Mouse (Mus musculus): Measurements from ENCODE around the gene Agrp.

Agrp gene

GRCm38 (mm10) chr8:105546384-105547350, 90.5 kb downstream of the Agrp start:
- H3K9me3 ChIP-seq (ENCODE audit: low read length) = no peaks in the 10 kb centered on the region
- H3K36me3 ChIP-seq (ENCODE audit: insufficient read depth, low read length) = peaks cover 17% of the 10 kb centered on the region
- no peaks in the 10 kb centered on the region for H3K27me3 ChIP-seq (ENCODE audit: insufficient read depth, low read length)
- no peak for TF ChIP-seq CTCF (conservative IDR thresholded peaks at IDR 0.05; ENCODE audit: low read length)
- TF ChIP-seq POU5F1 (IDR thresholded peaks at IDR 0.05; ENCODE audit: borderline replicate concordance, low read length) = no peak
- TF ChIP-seq NANOG (IDR thresholded peaks at IDR 0.05; ENCODE audit: borderline replicate concordance, low read length) = no peak
- H3K4me1 ChIP-seq (replicated peaks; ENCODE audit: low read depth, low read length) = no peaks in the 10 kb centered on the region; the same call in 1 of the 2 replicates
- H3K4me3 ChIP-seq (replicated peaks; ENCODE audit: low read length) = no peak overlapping the region

- no peaks in the 10 kb centered on the region for H3K9me3 ChIP-seq (ENCODE audit: low read length)
- H3K27me3 ChIP-seq (ENCODE audit: insufficient read depth, low read length) = no peaks in the 10 kb centered on the region
- no peak for TF ChIP-seq CTCF (conservative IDR thresholded peaks at IDR 0.05; ENCODE audit: low read length)
- TF ChIP-seq POU5F1 (IDR thresholded peaks at IDR 0.05; ENCODE audit: borderline replicate concordance, low read length) = no peak
- no peak for TF ChIP-seq NANOG (IDR thresholded peaks at IDR 0.05; ENCODE audit: borderline replicate concordance, low read length)
- H3K36me3 ChIP-seq (ENCODE audit: insufficient read depth, low read length) = peaks cover 16% of the 10 kb centered on the region
- H3K4me3 ChIP-seq (replicated peaks; ENCODE audit: low read length) = no peak overlapping the region
- no peaks in the 10 kb centered on the region; the same call in 1 of the 2 replicates for H3K4me1 ChIP-seq (replicated peaks; ENCODE audit: low read depth, low read length)
Measured at GRCm38 (mm10) chr8:105545249-105545648, 91.9 kb downstream of the Agrp start.

- Histone ChIP-seq H3K4me1 (replicated peaks; ENCODE audit: low read depth, low read length) (no peaks in the 10 kb centered on the region; the same call in 1 of the 2 replicates), H3K4me3 (replicated peaks; ENCODE audit: low read length) (no peak overlapping the region), H3K27me3 (ENCODE audit: insufficient read depth, low read length) (no peaks in the 10 kb centered on the region), H3K9me3 (ENCODE audit: low read length) (no peaks in the 10 kb centered on the region), H3K36me3 (ENCODE audit: insufficient read depth, low read length) (peaks cover 13% of the 10 kb centered on the region)
- TF ChIP-seq CTCF (conservative IDR thresholded peaks at IDR 0.05; ENCODE audit: low read length) (no peak), NANOG (IDR thresholded peaks at IDR 0.05; ENCODE audit: borderline replicate concordance, low read length) (no peak), POU5F1 (IDR thresholded peaks at IDR 0.05; ENCODE audit: borderline replicate concordance, low read length) (no peak)
Measured at GRCm38 (mm10) chr8:105544544-105545205, 92.5 kb downstream of the Agrp start.

- TF ChIP-seq NANOG (IDR thresholded peaks at IDR 0.05; ENCODE audit: borderline replicate concordance, low read length) = no peak
- no peak for TF ChIP-seq CTCF (conservative IDR thresholded peaks at IDR 0.05; ENCODE audit: low read length)
- no peak for TF ChIP-seq POU5F1 (IDR thresholded peaks at IDR 0.05; ENCODE audit: borderline replicate concordance, low read length)
- no peaks in the 10 kb centered on the region; the same call in 1 of the 2 replicates for H3K4me1 ChIP-seq (replicated peaks; ENCODE audit: low read depth, low read length)
- no peaks in the 10 kb centered on the region for H3K9me3 ChIP-seq (ENCODE audit: low read length)
- H3K27me3 ChIP-seq (ENCODE audit: insufficient read depth, low read length) = no peaks in the 10 kb centered on the region
- H3K4me3 ChIP-seq (replicated peaks; ENCODE audit: low read length) = no peak overlapping the region
- H3K36me3 ChIP-seq (ENCODE audit: insufficient read depth, low read length) = peaks cover 23% of the 10 kb centered on the region
Measured at GRCm38 (mm10) chr8:105543703-105544102, 93.5 kb downstream of the Agrp start.

- Histone ChIP-seq H3K4me3 (replicated peaks; ENCODE audit: low read length) (no peak overlapping the region), H3K27me3 (ENCODE audit: insufficient read depth, low read length) (no peaks in the 10 kb centered on the region), H3K4me1 (replicated peaks; ENCODE audit: low read depth, low read length) (no peaks in the 10 kb centered on the region; the same call in 1 of the 2 replicates), H3K9me3 (ENCODE audit: low read length) (no peaks in the 10 kb centered on the region), H3K36me3 (ENCODE audit: insufficient read depth, low read length) (peaks cover 32% of the 10 kb centered on the region)
- TF ChIP-seq CTCF (conservative IDR thresholded peaks at IDR 0.05; ENCODE audit: low read length) (no peak), POU5F1 (IDR thresholded peaks at IDR 0.05; ENCODE audit: borderline replicate concordance, low read length) (no peak), NANOG (IDR thresholded peaks at IDR 0.05; ENCODE audit: borderline replicate concordance, low read length) (no peak)
Measured at GRCm38 (mm10) chr8:105542808-105543207, 94.4 kb downstream of the Agrp start.

- H3K4me3 ChIP-seq (replicated peaks; ENCODE audit: low read length) = no peak overlapping the region
- H3K27me3 ChIP-seq (ENCODE audit: insufficient read depth, low read length) = no peaks in the 10 kb centered on the region
- no peaks in the 10 kb centered on the region for H3K9me3 ChIP-seq (ENCODE audit: low read length)
- H3K4me1 ChIP-seq (replicated peaks; ENCODE audit: low read depth, low read length) = no peaks in the 10 kb centered on the region; the same call in 1 of the 2 replicates
- peaks cover 39% of the 10 kb centered on the region for H3K36me3 ChIP-seq (ENCODE audit: insufficient read depth, low read length)
- no peak for TF ChIP-seq CTCF (conservative IDR thresholded peaks at IDR 0.05; ENCODE audit: low read length)
- TF ChIP-seq NANOG (IDR thresholded peaks at IDR 0.05; ENCODE audit: borderline replicate concordance, low read length) = no peak
- no peak for TF ChIP-seq POU5F1 (IDR thresholded peaks at IDR 0.05; ENCODE audit: borderline replicate concordance, low read length)
Measured at GRCm38 (mm10) chr8:105542032-105542656, 95.0 kb downstream of the Agrp start.

GRCm38 (mm10) chr8:105538940-105539339, 98.3 kb downstream of the Agrp start:
- Histone ChIP-seq H3K9me3 (ENCODE audit: low read length) (no peaks in the 10 kb centered on the region), H3K4me3 (replicated peaks; ENCODE audit: low read length) (no peak overlapping the region), H3K27me3 (ENCODE audit: insufficient read depth, low read length) (no peaks in the 10 kb centered on the region), H3K36me3 (ENCODE audit: insufficient read depth, low read length) (peaks cover 67% of the 10 kb centered on the region), H3K4me1 (replicated peaks; ENCODE audit: low read depth, low read length) (no peaks in the 10 kb centered on the region)
- no peak for TF ChIP-seq POU5F1 (IDR thresholded peaks at IDR 0.05; ENCODE audit: borderline replicate concordance, low read length)
- TF ChIP-seq NANOG (IDR thresholded peaks at IDR 0.05; ENCODE audit: borderline replicate concordance, low read length) = no peak
- no peak for TF ChIP-seq CTCF (conservative IDR thresholded peaks at IDR 0.05; ENCODE audit: low read length)

All from E14TG2a.4 (cell line).